Mouse (Mus musculus) MEL (cell line): ENCODE data around the gene Atrnl1. TPM values are rescaled to one million over a fixed set of nuclear protein-coding genes. Genes with fewer than 3 reads are reported as not detected.

Experiments
- DNase-seq: peaks from one replicate; pipeline ENCODE4 v3.0.0; 2011; ENCODE audit warnings: low read depth, low spot score
- H3K27ac ChIP-seq: 2 replicates; pipeline ENCODE4 v1.5.1; 2012; ENCODE audit warnings: low read depth, mild to moderate bottlenecking, control low read depth, low read length, moderate library complexity; ENCODE audit not compliant: control insufficient read depth
- H3K27me3 ChIP-seq, 2 experiments: fragments of 150-350 bp in 1 of 2; sonication (generic) in 1 of 2; 2 replicates each; pipeline ENCODE4 v1.6.1; 2012; ENCODE audit warnings: low read length in 2 of 2, mild to moderate bottlenecking in 2 of 2, improper control_type of control experiment in 1 of 2, moderate library complexity in 1 of 2; ENCODE audit not compliant: insufficient read depth in 2 of 2, control insufficient read depth in 1 of 2
- H3K36me3 ChIP-seq, 2 experiments: 2 replicates each; pipeline ENCODE4 v1.6.1; 2012 to 2014; ENCODE audit warnings: low read length in 2 of 2, improper control_type of control experiment in 1 of 2, inconsistent platforms in 1 of 2, mild to moderate bottlenecking in 1 of 2; ENCODE audit not compliant: insufficient read depth in 2 of 2, control insufficient read depth in 1 of 2
- H3K4me1 ChIP-seq, 2 experiments: fragments of 150-350 bp in 1 of 2; sonication (generic) in 1 of 2; 2 replicates each; pipeline ENCODE4 v1.6.1; 2012; ENCODE audit warnings: low read length in 2 of 2, improper control_type of control experiment in 1 of 2, mild to moderate bottlenecking in 1 of 2; ENCODE audit not compliant: insufficient read depth in 2 of 2, control insufficient read depth in 1 of 2
- H3K4me3 ChIP-seq, 2 experiments: fragments of 150-350 bp in 1 of 2; sonication (generic) in 1 of 2; 2 replicates each; pipeline ENCODE4 v1.5.1; 2012; ENCODE audit warnings: low read depth in 2 of 2, low read length in 2 of 2, mild to moderate bottlenecking in 2 of 2, moderate library complexity in 2 of 2, control low read depth in 1 of 2, improper control_type of control experiment in 1 of 2; ENCODE audit not compliant: control insufficient read depth in 1 of 2, insufficient read depth in 1 of 2
- H3K79me2 ChIP-seq: 2 replicates; pipeline ENCODE4 v1.6.1; 2012; ENCODE audit warnings: mild to moderate bottlenecking, low read length, moderate library complexity; ENCODE audit not compliant: control insufficient read depth, poor library complexity, insufficient read depth
- H3K9ac ChIP-seq: 2 replicates; pipeline ENCODE4 v1.6.1; 2012; ENCODE audit warnings: low read depth, mild to moderate bottlenecking, control low read depth, low read length, moderate library complexity; ENCODE audit not compliant: control insufficient read depth, poor library complexity, severe bottlenecking
- H3K9me3 ChIP-seq: fragments of 150-350 bp; sonication (generic); replicated peaks from 2 replicates; pipeline ENCODE4 v1.6.1; 2012; ENCODE audit warnings: mild to moderate bottlenecking, low read length, improper control_type of control experiment, moderate library complexity; ENCODE audit not compliant: insufficient read depth
- ELF1 ChIP-seq: IDR thresholded peaks from 2 replicates; pipeline ENCODE4 v1.6.1; 2014; ENCODE audit warnings: low read depth, mild to moderate bottlenecking, inconsistent platforms, low read length, improper control_type of control experiment, moderate library complexity
- GABPA ChIP-seq: IDR thresholded peaks from 2 replicates; pipeline ENCODE4 v1.6.1; 2012; ENCODE audit warnings: low read depth, mild to moderate bottlenecking, inconsistent platforms, low read length, improper control_type of control experiment, moderate library complexity
- GATA1 ChIP-seq: IDR thresholded peaks from 2 replicates; pipeline ENCODE4 v1.6.1; 2011; ENCODE audit warnings: low read depth, low read length, improper control_type of control experiment
- HCFC1 ChIP-seq: IDR thresholded peaks from 2 replicates; pipeline ENCODE4 v1.6.1; 2012; ENCODE audit warnings: low read depth, mild to moderate bottlenecking, inconsistent platforms, low read length, improper control_type of control experiment, moderate library complexity
- MAFK ChIP-seq: IDR thresholded peaks from 2 replicates; pipeline ENCODE4 v1.6.1; 2011; ENCODE audit warnings: low read depth, mild to moderate bottlenecking, low read length, improper control_type of control experiment, borderline replicate concordance
- MAZ ChIP-seq: IDR thresholded peaks from 2 replicates; pipeline ENCODE4 v1.6.1; 2012; ENCODE audit warnings: low read depth, mild to moderate bottlenecking, inconsistent platforms, low read length, improper control_type of control experiment
- MEF2A ChIP-seq: IDR thresholded peaks from 2 replicates; pipeline ENCODE4 v1.6.1; 2014; ENCODE audit warnings: low read depth, mild to moderate bottlenecking, inconsistent platforms, low read length, improper control_type of control experiment; ENCODE audit not compliant: poor library complexity, insufficient replicate concordance, severe bottlenecking; ENCODE audit errors: extremely low read depth
- MXI1 ChIP-seq: IDR thresholded peaks from 2 replicates; pipeline ENCODE4 v1.6.1; 2011; ENCODE audit warnings: mild to moderate bottlenecking, low read depth, low read length, improper control_type of control experiment
- NELFE ChIP-seq: IDR thresholded peaks from 2 replicates; pipeline ENCODE4 v1.6.1; 2011; ENCODE audit warnings: low read depth, low read length, improper control_type of control experiment
- POLR2AphosphoS5 ChIP-seq: IDR thresholded peaks from 2 replicates; pipeline ENCODE4 v1.6.1; 2012; ENCODE audit warnings: low read depth, borderline replicate concordance, mild to moderate bottlenecking, inconsistent platforms, low read length, moderate library complexity, mixed read lengths
- SIN3A ChIP-seq: IDR thresholded peaks from 2 replicates; pipeline ENCODE4 v1.6.1; 2012; ENCODE audit warnings: low read length, improper control_type of control experiment, inconsistent platforms
- TAL1 ChIP-seq: IDR thresholded peaks from 2 replicates; pipeline ENCODE4 v1.6.1; 2012; ENCODE audit warnings: mild to moderate bottlenecking, inconsistent platforms, low read length, moderate library complexity, mixed read lengths
- USF1 ChIP-seq: IDR thresholded peaks from 2 replicates; pipeline ENCODE4 v1.6.1; 2014; ENCODE audit warnings: low read depth, mild to moderate bottlenecking, inconsistent platforms, low read length, improper control_type of control experiment, moderate library complexity
- USF2 ChIP-seq, 2 experiments: IDR thresholded peaks; 2 replicates each; pipeline ENCODE4 v1.6.1; 2011 to 2012; ENCODE audit warnings: improper control_type of control experiment in 2 of 2, low read length in 2 of 2, borderline replicate concordance in 1 of 2, inconsistent platforms in 1 of 2, low read depth in 1 of 2, mild to moderate bottlenecking in 1 of 2; ENCODE audit not compliant: insufficient read depth in 1 of 2
- ZKSCAN1 ChIP-seq: IDR thresholded peaks from 2 replicates; pipeline ENCODE4 v1.6.1; 2012; ENCODE audit warnings: low read depth, mild to moderate bottlenecking, inconsistent platforms, low read length, improper control_type of control experiment, moderate library complexity
- polyA plus RNA-seq, 2 experiments: library from polyadenylated mRNA; stranded (reverse) in 1 of 2; unstranded in 1 of 2; fragments of >175 nt in 1 of 2; fragments of >200 nt in 1 of 2; gene quantifications; 2 replicates each; pipeline versions ENCODE4 v1.2.1 to v1.2.4; 2012; ENCODE audit warnings: low replicate concordance in 2 of 2, low read depth in 1 of 2; ENCODE audit not compliant: insufficient read length in 2 of 2, insufficient read depth in 1 of 2, missing spikeins in 1 of 2
- total RNA-seq: library from RNA; depleted of rRNA; stranded (reverse); fragments of 300-350 nt; gene quantifications from 2 replicates; pipeline ENCODE4 v1.2.3, GENCODE M21; 2012

Atrnl1 gene
- total and polyA plus RNA-seq, 3 experiments = 6.4 to 8.2 TPM; not detected in 1

- H3K27ac ChIP-seq = no peak overlapping the region
- H3K4me3 ChIP-seq = no peak overlapping the region
- no peak for TF ChIP-seq GABPA
- TF ChIP-seq GATA1 = no peak
- no peak for TF ChIP-seq MXI1
- no peak for TF ChIP-seq POLR2AphosphoS5
- no peak for TF ChIP-seq USF1
- TF ChIP-seq MAFK = no peak
- no peak for TF ChIP-seq TAL1
- TF ChIP-seq MEF2A = no peak
- no peak for TF ChIP-seq USF2 (IDR thresholded peaks at IDR 0.05; ENCODE audit: borderline replicate concordance in 1 of 2, insufficient read depth in 1 of 2, low read depth in 1 of 2, low read length in 2 of 2)
- no peak for TF ChIP-seq MAZ
- no peak for TF ChIP-seq NELFE
- TF ChIP-seq SIN3A = no peak
- H3K36me3 ChIP-seq = no peaks in the 10 kb centered on the region
- DNase-seq = no peak
- no peaks in the 10 kb centered on the region for H3K4me1 ChIP-seq
- no peaks in the 10 kb centered on the region for H3K9me3 ChIP-seq
- H3K9ac ChIP-seq = no peak overlapping the region
- H3K27me3 ChIP-seq = no peaks in the 10 kb centered on the region
- no peaks in the 10 kb centered on the region for H3K79me2 ChIP-seq
These were observed 192.1 kb downstream of the Atrnl1 start for GRCm38 (mm10) chr19:57802771-57803482.

GRCm38 (mm10) chr19:57803483-57803820 lies 192.6 kb downstream of the Atrnl1 start:
- H3K27me3 ChIP-seq = no peaks in the 10 kb centered on the region
- no peaks in the 10 kb centered on the region for H3K9me3 ChIP-seq
- no peak overlapping the region for H3K27ac ChIP-seq
- no peak for DNase-seq
- no peak overlapping the region for H3K9ac ChIP-seq
- no peaks in the 10 kb centered on the region for H3K4me1 ChIP-seq
- H3K36me3 ChIP-seq = no peaks in the 10 kb centered on the region
- H3K4me3 ChIP-seq = no peak overlapping the region
- H3K79me2 ChIP-seq = no peaks in the 10 kb centered on the region
- TF ChIP-seq ZKSCAN1 (no peak), HCFC1 (no peak), ELF1 (no peak), GATA1 (no peak), MAFK (no peak)
